Mouse (Mus musculus): ENCODE measurements at regions not wholly inside any gene's neighbourhood (a gene's known extent, or its start where the extent isn't known, plus 50 kb on each side); places are given as distances from the start of the nearest gene placed in this dataset.

DNA sequence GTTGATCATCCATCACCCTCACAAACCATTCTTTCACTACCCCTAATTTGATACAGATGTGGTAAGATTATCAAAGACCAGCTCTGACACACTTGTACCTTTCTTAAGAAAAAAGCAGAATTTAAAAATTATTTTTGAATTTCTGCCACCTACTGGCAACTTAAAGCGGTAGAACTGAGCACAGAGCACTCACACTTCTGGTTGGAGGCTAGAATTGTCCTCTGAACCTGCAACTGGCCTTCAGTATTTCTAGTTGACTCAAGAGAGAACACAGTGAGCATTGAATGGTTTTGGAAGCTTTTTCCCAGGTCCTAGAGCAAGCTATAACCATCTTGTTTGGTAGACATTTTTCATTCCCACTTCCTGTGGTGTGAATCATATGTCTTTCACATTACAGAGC, 135.0 kb upstream of the Bdnf start:
- TF ChIP-seq CTCF (IDR thresholded peaks at IDR 0.05; ENCODE audit: borderline replicate concordance, extremely low read depth, insufficient read depth, insufficient read length) (no peak), POLR2A (IDR thresholded peaks at IDR 0.05; ENCODE audit: borderline replicate concordance, extremely low read depth, insufficient read depth, insufficient read length, poor library complexity, severe bottlenecking) (no peak)

Measured in brain, embryonic 14.5 days (tissue).